Mouse (Mus musculus) MEL (cell line): ENCODE data around the gene App.

Experiments used
- CTCF ChIP-seq, 3 experiments: IDR thresholded peaks in 2 of 3; conservative IDR thresholded peaks in 1 of 3; 2 replicates each; pipeline ENCODE4 v1.5.1; 2011 to 2012; ENCODE audit warnings: low read length in 3 of 3, low read depth in 2 of 3, mild to moderate bottlenecking in 2 of 3, improper control_type of control experiment in 1 of 3, inconsistent platforms in 1 of 3, mixed read lengths in 1 of 3, moderate library complexity in 1 of 3; ENCODE audit not compliant: control insufficient read depth in 1 of 3, insufficient read depth in 1 of 3, poor library complexity in 1 of 3, severe bottlenecking in 1 of 3
- HCFC1 ChIP-seq: IDR thresholded peaks from 2 replicates; pipeline ENCODE4 v1.6.1; 2012; ENCODE audit warnings: low read depth, mild to moderate bottlenecking, inconsistent platforms, low read length, improper control_type of control experiment, moderate library complexity
- MAFK ChIP-seq: IDR thresholded peaks from 2 replicates; pipeline ENCODE4 v1.6.1; 2011; ENCODE audit warnings: low read depth, mild to moderate bottlenecking, low read length, improper control_type of control experiment, borderline replicate concordance
- MXI1 ChIP-seq: IDR thresholded peaks from 2 replicates; pipeline ENCODE4 v1.6.1; 2011; ENCODE audit warnings: mild to moderate bottlenecking, low read depth, low read length, improper control_type of control experiment
- NELFE ChIP-seq: IDR thresholded peaks from 2 replicates; pipeline ENCODE4 v1.6.1; 2011; ENCODE audit warnings: low read depth, low read length, improper control_type of control experiment
- POLR2AphosphoS5 ChIP-seq: IDR thresholded peaks from 2 replicates; pipeline ENCODE4 v1.6.1; 2012; ENCODE audit warnings: low read depth, borderline replicate concordance, mild to moderate bottlenecking, inconsistent platforms, low read length, moderate library complexity, mixed read lengths

DNA sequence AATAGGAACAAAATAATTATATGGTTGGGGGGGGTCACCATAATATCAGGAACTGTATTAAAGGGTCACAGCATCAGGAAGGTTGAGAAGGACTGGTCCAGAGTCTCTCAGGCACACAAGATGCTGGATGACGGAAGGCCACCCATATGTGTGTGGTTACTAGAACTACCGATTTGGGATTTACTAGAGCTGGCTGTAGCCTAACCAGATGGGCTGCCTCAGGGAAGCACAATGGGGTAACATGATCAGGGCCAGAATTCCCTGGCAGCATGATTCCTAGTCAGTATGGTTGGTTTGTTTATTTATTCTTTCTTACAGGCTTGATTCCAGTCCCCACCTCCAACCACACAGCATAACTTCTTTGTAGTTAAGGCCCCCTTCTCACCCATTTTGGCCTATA is 162.9 kb downstream of the App start:
- TF ChIP-seq MXI1 (no peak), MAFK (no peak), CTCF (IDR thresholded peaks at IDR 0.05 in 2 of 3, conservative IDR thresholded peaks at IDR 0.05 in 1 of 3; ENCODE audit: control insufficient read depth in 1 of 3, insufficient read depth in 1 of 3, low read depth in 2 of 3, low read length in 3 of 3, poor library complexity in 1 of 3, severe bottlenecking in 1 of 3) (no peak), HCFC1 (no peak), POLR2AphosphoS5 (no peak), NELFE (no peak)
